Mouse (Mus musculus): ENCODE data around the gene Abca5.
A peak's percentile ranks its signal among the peaks of the same experiment; 100 is the strongest.

Gene Abca5

GRCm38 (mm10) chr11:110303411-110303810 lies 34.1 kb downstream of the Abca5 start:
- no peak for DNase-seq (ENCODE audit: low spot score in 2 of 2)

- DNase-seq (ENCODE audit: low spot score in 2 of 2) = no peak
These were observed 39.5 kb downstream of the Abca5 start for GRCm38 (mm10) chr11:110297917-110298533.

GRCm38 (mm10) chr11:110290586-110290985 lies 46.9 kb downstream of the Abca5 start:
- no peak for DNase-seq (ENCODE audit: low spot score in 2 of 2)

- DNase-seq (ENCODE audit: low spot score in 2 of 2) = no peak
These were observed 49.1 kb downstream of the Abca5 start for GRCm38 (mm10) chr11:110288423-110288822.

- no peak for DNase-seq (ENCODE audit: low spot score in 2 of 2)
These were observed 49.8 kb downstream of the Abca5 start for GRCm38 (mm10) chr11:110287694-110288093.

GRCm38 (mm10) chr11:110286331-110286730 lies 51.2 kb downstream of the Abca5 start:
- DNase-seq (ENCODE audit: low spot score in 2 of 2) = no peak

GRCm38 (mm10) chr11:110284849-110285248 lies 52.7 kb downstream of the Abca5 start:
- no peak for DNase-seq (ENCODE audit: low spot score in 2 of 2)

- no peak for DNase-seq (ENCODE audit: low spot score in 2 of 2)
These were observed 53.2 kb downstream of the Abca5 start for GRCm38 (mm10) chr11:110284185-110284787.

- DNase-seq (ENCODE audit: low spot score in 2 of 2) = no peak
These were observed 62.7 kb downstream of the Abca5 start for GRCm38 (mm10) chr11:110274794-110275193.

GRCm38 (mm10) chr11:110271745-110272144 lies 65.8 kb downstream of the Abca5 start:
- DNase-seq (ENCODE audit: low spot score in 2 of 2) = peak; percentile 30 to 71

GRCm38 (mm10) chr11:110268244-110268844 lies 69.2 kb downstream of the Abca5 start:
- peak; percentile 74 to 87 for DNase-seq (ENCODE audit: low spot score in 2 of 2)

GRCm38 (mm10) chr11:110267232-110267631 lies 70.3 kb downstream of the Abca5 start:
- DNase-seq (ENCODE audit: low spot score in 2 of 2) = no peak

- DNase-seq (ENCODE audit: low spot score in 2 of 2) = no peak
These were observed 70.8 kb downstream of the Abca5 start for GRCm38 (mm10) chr11:110266757-110267156.

GRCm38 (mm10) chr11:110261867-110262266 lies 75.6 kb downstream of the Abca5 start:
- no peak for DNase-seq (ENCODE audit: low spot score in 2 of 2)

GRCm38 (mm10) chr11:110257911-110258310 lies 79.6 kb downstream of the Abca5 start:
- DNase-seq (ENCODE audit: low spot score in 2 of 2) = no peak

- DNase-seq (ENCODE audit: low spot score in 2 of 2) = no peak
These were observed 80.5 kb downstream of the Abca5 start for GRCm38 (mm10) chr11:110257061-110257460.

GRCm38 (mm10) chr11:110252256-110252655 lies 85.3 kb downstream of the Abca5 start:
- no peak for DNase-seq (ENCODE audit: low spot score in 2 of 2)

GRCm38 (mm10) chr11:110251534-110251933 lies 86.0 kb downstream of the Abca5 start, which contains the start of gene Abca6:
Gene Abca6, minus strand, starts transcription at chr11:110251776.
- peak in 1 of 2 experiments; percentile 10 for DNase-seq (ENCODE audit: low spot score in 2 of 2)

GRCm38 (mm10) chr11:110244730-110245129 lies 92.8 kb downstream of the Abca5 start:
- no peak for DNase-seq (ENCODE audit: low spot score in 2 of 2)

- no peak for DNase-seq (ENCODE audit: low spot score in 2 of 2)
These were observed 100.0 kb downstream of the Abca5 start for GRCm38 (mm10) chr11:110237466-110237865.

GRCm38 (mm10) chr11:110232975-110233374 lies 104.5 kb downstream of the Abca5 start:
- no peak for DNase-seq (ENCODE audit: low spot score in 2 of 2)

Measured in frontal cortex, postnatal 36 days (tissue).